Mouse (Mus musculus) hindbrain, embryonic 11.5 days (tissue): ENCODE measurements around the gene Poc1a. TPM values are rescaled to one million over a fixed set of nuclear protein-coding genes. Genes with fewer than 3 reads are reported as not detected.

ENCODE experiments used
- ATAC-seq: fragments of 200-750 bp; cut with Nextera tagmentation; 2 replicates; pipeline ENCODE4 v1.8.0; 2017; ENCODE audit warnings: mild to moderate bottlenecking, moderate TSS enrichment, moderate library complexity; ENCODE audit not compliant: low FRiP score
- DNase-seq: peaks from one replicate; pipeline ENCODE4 v3.0.0-alpha.2; 2015; ENCODE audit warnings: low spot score
- H3K27ac ChIP-seq: fragments of 300-500 bp; sonication (generic); 2 replicates; pipeline ENCODE4 v1.5.1; 2014; ENCODE audit warnings: mild to moderate bottlenecking, low read depth, low read length
- H3K27me3 ChIP-seq: fragments of 300-500 bp; sonication (generic); 2 replicates; pipeline ENCODE4 v1.6.1; 2014; ENCODE audit warnings: mild to moderate bottlenecking, low read length, moderate library complexity, mixed read lengths; ENCODE audit not compliant: control insufficient read depth, insufficient read depth
- H3K36me3 ChIP-seq: fragments of 300-500 bp; sonication (generic); 2 replicates; pipeline ENCODE4 v1.6.1; 2014; ENCODE audit warnings: mild to moderate bottlenecking, low read length, moderate library complexity, mixed read lengths; ENCODE audit not compliant: control insufficient read depth, insufficient read depth
- H3K4me1 ChIP-seq: fragments of 300-500 bp; sonication (generic); replicated peaks from 2 replicates; pipeline ENCODE4 v1.6.1; 2014; ENCODE audit warnings: low read length, mixed read lengths; ENCODE audit not compliant: control insufficient read depth, insufficient read depth
- H3K4me2 ChIP-seq: fragments of 300-500 bp; sonication (generic); replicated peaks from 2 replicates; pipeline ENCODE4 v1.6.1; 2014; ENCODE audit warnings: mild to moderate bottlenecking, low read depth, low read length
- H3K4me3 ChIP-seq: fragments of 300-500 bp; sonication (generic); 2 replicates; pipeline ENCODE4 v1.5.1; 2014; ENCODE audit warnings: low read depth, low read length
- H3K9ac ChIP-seq: fragments of 300-500 bp; sonication (generic); 2 replicates; pipeline ENCODE4 v1.6.1; 2014; ENCODE audit warnings: low read depth, low read length
- H3K9me3 ChIP-seq: fragments of 300-500 bp; sonication (generic); 2 replicates; pipeline ENCODE4 v1.6.1; 2016; ENCODE audit warnings: low read length; ENCODE audit not compliant: control insufficient read depth
- WGBS: fragments of 180-500 bp; shearing (Covaris S2); extraction: QIAGEN DNeasy Blood & Tissue Kit; methylation state at CpG from one replicate; pipeline ENCODE4 v1.1.7; 2014; 5-methylcytosine and 5-hydroxymethylcytosine counted together
- polyA plus RNA-seq: library from polyadenylated mRNA; unstranded; fragments of >200 nt; fragmentation: Nextera tagmentation; extraction: Ambion mirVana; gene quantifications from 2 replicates; pipeline ENCODE4 v1.2.1, GENCODE M21; 2014

Poc1a gene
- polyA plus RNA-seq, 1 experiment from 2014 or later: 27.6 TPM

DNA sequence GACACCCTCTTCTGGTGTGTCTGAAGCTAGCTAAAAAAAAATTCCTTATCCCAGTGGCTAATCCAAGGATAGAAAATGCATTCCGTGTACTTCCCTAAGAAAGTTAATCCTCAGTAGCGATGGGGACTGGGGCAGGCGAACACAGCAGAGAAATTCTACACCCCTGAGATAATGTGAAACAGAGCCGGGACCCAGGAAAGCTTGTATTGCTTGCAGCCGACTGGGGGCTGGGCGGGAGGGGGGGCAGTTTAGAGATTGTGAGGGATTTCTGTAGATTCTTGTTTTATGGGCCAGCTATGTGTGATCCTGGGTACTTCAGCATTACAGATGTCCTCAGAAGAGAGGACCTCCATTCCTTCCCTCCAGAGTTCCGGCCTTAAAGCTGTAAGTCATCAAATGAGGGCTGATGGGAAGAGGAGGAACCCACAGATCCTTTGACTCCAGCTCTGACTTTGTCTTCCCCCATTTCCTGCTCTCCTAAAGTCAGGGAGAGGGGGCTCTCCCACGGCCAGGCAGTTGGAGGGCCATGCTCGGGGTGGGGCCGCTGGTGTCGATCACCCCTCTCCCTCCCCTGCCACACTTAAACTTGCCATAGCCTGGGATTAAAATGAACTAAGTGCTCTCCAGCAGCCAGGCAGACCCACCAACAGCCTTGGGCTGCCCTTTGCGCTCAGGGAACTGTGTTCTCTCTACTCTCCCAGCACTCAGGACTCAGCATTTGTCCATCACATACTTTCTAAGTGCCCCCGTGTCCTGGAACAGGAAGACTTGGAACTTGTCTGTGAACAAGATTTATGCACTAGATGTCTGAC lies 59.8 kb downstream of the Poc1a start:
- Histone ChIP-seq H3K36me3 (no peaks in the 10 kb centered on the region), H3K9ac (no peak overlapping the region), H3K27ac (no peak overlapping the region), H3K27me3 (no peaks in the 10 kb centered on the region), H3K4me1 (peaks cover 10% of the 10 kb centered on the region), H3K9me3 (no peaks in the 10 kb centered on the region), H3K4me2 (no peak overlapping the region), H3K4me3 (no peak overlapping the region)
- ATAC-seq (no peak), DNase-seq (no peak)
- 68% methylated on average over 13 of the region's 13 CpGs for WGBS

GRCm38 (mm10) chr9:106341313-106341686 lies 60.4 kb downstream of the Poc1a start:
- WGBS: 68% methylated on average over 3 of the region's 3 CpGs
- ATAC-seq: no peak
- H3K9me3 ChIP-seq: no peaks in the 10 kb centered on the region
- no peak for DNase-seq
- peaks cover 10% of the 10 kb centered on the region for H3K4me1 ChIP-seq
- no peak overlapping the region for H3K4me3 ChIP-seq
- H3K27ac ChIP-seq: no peak overlapping the region
- no peak overlapping the region for H3K9ac ChIP-seq
- H3K4me2 ChIP-seq: no peak overlapping the region
- no peaks in the 10 kb centered on the region for H3K36me3 ChIP-seq
- H3K27me3 ChIP-seq: no peaks in the 10 kb centered on the region

DNA sequence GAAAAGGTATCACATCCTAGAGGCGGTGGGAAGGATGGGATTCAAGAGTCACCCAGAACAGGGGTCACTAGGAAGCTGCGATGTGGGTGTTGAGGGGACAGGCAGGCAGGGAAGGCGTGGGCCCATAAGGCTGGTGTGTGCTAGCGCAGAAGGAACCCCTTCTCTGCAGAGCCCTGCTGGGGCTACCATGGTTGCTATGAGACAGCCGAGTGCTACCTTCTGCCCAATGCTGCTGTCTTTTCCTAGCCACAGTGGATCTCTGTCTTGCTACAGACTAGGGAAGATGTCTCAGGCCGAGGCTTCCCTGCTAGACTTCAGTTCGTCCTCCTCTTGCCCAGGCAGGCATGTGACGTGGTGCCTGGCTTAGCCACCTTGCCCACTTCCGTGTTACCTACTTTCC lies 61.7 kb downstream of the Poc1a start:
- WGBS: 86% methylated on average over 9 of the region's 9 CpGs
- no peak for DNase-seq
- H3K4me1 ChIP-seq: peaks cover 10% of the 10 kb centered on the region

DNA sequence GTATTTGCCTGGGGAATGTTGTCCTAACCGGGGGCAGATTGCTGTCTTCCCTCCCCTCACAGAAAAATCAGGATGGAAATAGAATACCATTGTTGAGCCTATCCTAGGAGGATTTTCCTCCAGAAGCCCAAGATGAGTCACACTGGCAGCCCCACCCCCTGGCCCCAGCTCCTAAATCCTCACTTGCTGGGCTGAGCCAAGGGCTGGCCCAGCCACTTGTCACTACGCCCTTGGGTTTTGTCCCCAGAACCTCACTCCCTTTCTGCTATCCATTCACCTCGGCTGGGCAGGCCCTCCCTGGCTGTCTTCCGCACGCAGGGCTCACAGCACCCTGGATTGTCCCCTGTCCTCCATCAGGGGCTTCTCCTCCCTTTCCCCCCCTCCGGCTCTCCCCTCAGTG lies 64.3 kb downstream of the Poc1a start:
- no peak overlapping the region for H3K9ac ChIP-seq
- no peak for DNase-seq

More for the DNA sequence above, 61.7 kb downstream of the Poc1a start:
- Histone ChIP-seq H3K36me3 (no peaks in the 10 kb centered on the region), H3K27ac (no peak overlapping the region), H3K4me3 (no peak overlapping the region), H3K4me2 (no peak overlapping the region), H3K27me3 (no peaks in the 10 kb centered on the region), H3K9me3 (no peaks in the 10 kb centered on the region), H3K9ac (no peak overlapping the region)
- ATAC-seq: no peak

GRCm38 (mm10) chr9:106345630-106346029 lies 64.8 kb downstream of the Poc1a start:
- Histone ChIP-seq H3K4me1 (no peaks in the 10 kb centered on the region), H3K27me3 (no peaks in the 10 kb centered on the region), H3K9me3 (no peaks in the 10 kb centered on the region), H3K9ac (no peak overlapping the region), H3K27ac (no peak overlapping the region), H3K4me2 (no peak overlapping the region), H3K4me3 (no peak overlapping the region), H3K36me3 (no peaks in the 10 kb centered on the region)
- no peak for ATAC-seq
- WGBS: 68% methylated on average over 6 of the region's 6 CpGs
- no peak for DNase-seq

More for the DNA sequence above, 64.3 kb downstream of the Poc1a start:
- Histone ChIP-seq H3K9me3 (no peaks in the 10 kb centered on the region), H3K27ac (no peak overlapping the region), H3K36me3 (no peaks in the 10 kb centered on the region), H3K27me3 (no peaks in the 10 kb centered on the region), H3K4me2 (no peak overlapping the region), H3K4me3 (no peak overlapping the region), H3K4me1 (no peaks in the 10 kb centered on the region)
- ATAC-seq: no peak
- WGBS: 58% methylated on average over 6 of the region's 6 CpGs

GRCm38 (mm10) chr9:106348281-106348680 lies 67.4 kb downstream of the Poc1a start:
- DNase-seq (no peak), ATAC-seq (no peak)
- H3K9ac ChIP-seq: no peak overlapping the region
- 75% methylated on average over 10 of the region's 10 CpGs for WGBS
- no peak overlapping the region for H3K27ac ChIP-seq
- H3K4me3 ChIP-seq: no peak overlapping the region
- H3K9me3 ChIP-seq: no peaks in the 10 kb centered on the region
- H3K36me3 ChIP-seq: no peaks in the 10 kb centered on the region
- no peak overlapping the region for H3K4me2 ChIP-seq
- no peaks in the 10 kb centered on the region for H3K4me1 ChIP-seq
- H3K27me3 ChIP-seq: no peaks in the 10 kb centered on the region

- no peak overlapping the region for H3K27ac ChIP-seq
- no peaks in the 10 kb centered on the region for H3K36me3 ChIP-seq
- H3K4me2 ChIP-seq: no peak overlapping the region
- DNase-seq (peak; percentile 36), ATAC-seq (no peak)
- WGBS: 72% methylated on average over 2 of the region's 2 CpGs
- H3K27me3 ChIP-seq: no peaks in the 10 kb centered on the region
- no peak overlapping the region for H3K4me3 ChIP-seq
- H3K9ac ChIP-seq: 0 out of 2 replicates have a peak overlapping the region, but pooled peaks have one; percentile 3
- no peaks in the 10 kb centered on the region for H3K4me1 ChIP-seq
- H3K9me3 ChIP-seq: no peaks in the 10 kb centered on the region
These were observed 68.2 kb downstream of the Poc1a start for GRCm38 (mm10) chr9:106349075-106349474.

DNA sequence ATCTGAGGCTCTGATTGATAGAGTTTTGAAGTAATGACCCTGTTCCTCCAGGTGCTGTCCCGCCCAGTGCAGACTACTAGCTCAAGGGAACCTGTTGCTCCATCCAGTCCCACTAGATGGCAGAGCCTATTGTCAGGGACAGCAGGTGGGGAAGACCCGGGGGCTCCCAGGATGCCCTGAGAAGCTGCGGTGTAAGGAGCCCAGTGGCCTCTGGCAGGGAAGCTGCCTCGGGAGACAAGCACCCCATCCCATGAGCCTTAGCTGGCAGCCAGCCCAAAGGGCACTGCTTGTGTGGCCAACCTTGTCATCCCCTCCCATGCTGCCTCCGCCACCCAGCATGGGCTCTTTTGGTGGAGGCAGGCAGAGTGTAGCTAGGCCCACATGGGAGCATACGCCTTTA lies 70.3 kb downstream of the Poc1a start:
- Histone ChIP-seq H3K9ac (no peak overlapping the region), H3K27ac (no peak overlapping the region), H3K9me3 (no peaks in the 10 kb centered on the region), H3K27me3 (no peaks in the 10 kb centered on the region), H3K4me3 (no peak overlapping the region), H3K4me1 (no peaks in the 10 kb centered on the region), H3K36me3 (no peaks in the 10 kb centered on the region), H3K4me2 (no peak overlapping the region)
- WGBS: 73% methylated on average over 6 of the region's 6 CpGs
- ATAC-seq: no peak
- no peak for DNase-seq

DNA sequence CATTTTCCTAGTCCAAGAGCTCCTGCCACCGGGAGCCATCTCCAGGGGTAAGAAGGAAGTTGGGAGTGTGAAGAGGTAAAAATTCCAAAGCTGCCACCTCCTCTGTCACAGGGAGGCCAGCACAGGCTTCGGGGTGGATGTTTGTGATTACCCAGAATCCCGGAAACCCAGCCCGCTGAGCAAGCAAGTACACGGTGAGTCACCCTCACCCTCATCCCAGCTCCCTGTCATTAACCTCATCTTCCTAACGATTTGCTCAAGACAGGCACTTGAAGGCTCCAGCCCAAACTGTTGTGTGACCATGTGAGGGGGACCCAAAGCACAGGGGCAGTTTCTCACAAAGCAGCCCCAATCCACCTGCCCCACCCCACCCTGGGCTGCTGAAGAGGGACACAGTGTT lies 72.9 kb downstream of the Poc1a start:
- Histone ChIP-seq H3K4me2 (no peak overlapping the region), H3K4me3 (no peak overlapping the region), H3K9me3 (no peaks in the 10 kb centered on the region), H3K27me3 (no peaks in the 10 kb centered on the region), H3K4me1 (no peaks in the 10 kb centered on the region), H3K36me3 (no peaks in the 10 kb centered on the region), H3K27ac (no peak overlapping the region), H3K9ac (no peak overlapping the region)
- WGBS: 67% methylated on average over 6 of the region's 6 CpGs
- DNase-seq: no peak
- no peak for ATAC-seq
